Mouse (Mus musculus): Measurements from ENCODE around the gene Bcl7a. TPM values are rescaled to one million over a fixed set of nuclear protein-coding genes. Genes with fewer than 3 reads are reported as not detected.

Gene Bcl7a
- polyA plus RNA-seq, 1 experiment = 11.9 TPM

DNA sequence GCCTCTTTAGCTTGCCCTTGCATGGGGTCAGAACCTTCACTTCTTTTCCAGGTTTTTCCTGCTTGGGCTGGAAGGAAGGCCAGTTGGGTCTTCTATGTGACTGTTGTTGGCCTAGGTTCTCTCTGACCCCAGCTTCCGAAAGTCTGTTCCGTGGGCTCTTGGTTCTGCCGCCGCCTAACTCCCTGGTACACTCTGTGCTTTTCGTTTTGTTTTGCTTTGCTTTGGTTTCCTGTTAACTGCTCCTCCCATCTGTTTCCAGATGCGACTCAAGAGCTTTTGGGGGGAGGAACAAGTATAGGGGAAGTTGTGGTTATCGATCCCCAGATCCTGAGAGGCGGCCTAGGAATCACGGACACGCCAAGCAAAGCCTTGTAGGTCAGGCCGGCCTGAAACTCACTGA lies 54.2 kb downstream of the Bcl7a start:
- TF ChIP-seq POLR2A (IDR thresholded peaks at IDR 0.05; ENCODE audit: borderline replicate concordance, extremely low read depth, low read depth, low read length) = peak; percentile 67; the same call in 1 of the 2 replicates
- no peak for TF ChIP-seq CTCF (IDR thresholded peaks at IDR 0.05; ENCODE audit: insufficient read depth, low read length)
- Histone ChIP-seq H3K4me1 (ENCODE audit: control insufficient read depth, insufficient read depth, low read length) (peaks cover 18% of the 10 kb centered on the region), H3K4me3 (replicated peaks; ENCODE audit: extremely low read depth, low read depth, low read length) (peak overlapping the region; percentile 42)
- 20% methylated on average over 11 of the region's 11 CpGs for WGBS
- no peak for DNase-seq

GRCm38 (mm10) chr5:123398856-123399498 lies 55.3 kb downstream of the Bcl7a start:
- TF ChIP-seq CTCF (IDR thresholded peaks at IDR 0.05; ENCODE audit: insufficient read depth, low read length) (no peak), POLR2A (IDR thresholded peaks at IDR 0.05; ENCODE audit: borderline replicate concordance, extremely low read depth, low read depth, low read length) (no peak)
- peaks cover 17% of the 10 kb centered on the region for H3K4me1 ChIP-seq (ENCODE audit: control insufficient read depth, insufficient read depth, low read length)
- WGBS = 75% methylated on average over 4 of the region's 4 CpGs
- H3K4me3 ChIP-seq (replicated peaks; ENCODE audit: extremely low read depth, low read depth, low read length) = no peak overlapping the region
- DNase-seq = no peak

DNA sequence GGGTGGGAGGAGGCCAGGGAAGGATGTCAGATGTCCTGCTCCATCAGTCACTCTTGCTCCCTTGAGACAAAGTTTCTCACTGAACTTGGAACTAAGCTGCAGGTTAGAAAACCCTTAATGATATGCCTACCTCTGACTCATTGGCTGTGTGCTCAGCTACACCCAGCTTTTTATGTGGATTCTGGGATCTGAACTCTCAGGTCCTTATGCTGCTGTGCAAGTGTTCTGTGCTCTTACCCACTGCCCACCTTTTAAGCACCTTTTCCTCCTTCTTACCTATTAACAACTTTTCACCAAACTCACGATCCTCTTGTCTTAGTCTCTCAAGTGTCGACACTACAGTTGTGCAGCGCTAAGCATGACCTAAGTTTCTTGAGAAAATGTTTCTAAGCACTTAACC lies 60.8 kb downstream of the Bcl7a start:
- TF ChIP-seq CTCF (IDR thresholded peaks at IDR 0.05; ENCODE audit: insufficient read depth, low read length) = no peak
- TF ChIP-seq POLR2A (IDR thresholded peaks at IDR 0.05; ENCODE audit: borderline replicate concordance, extremely low read depth, low read depth, low read length) = no peak
- H3K4me1 ChIP-seq (ENCODE audit: control insufficient read depth, insufficient read depth, low read length) = peaks cover 5% of the 10 kb centered on the region
- no peak overlapping the region for H3K4me3 ChIP-seq (replicated peaks; ENCODE audit: extremely low read depth, low read depth, low read length)
- no peak for DNase-seq
- 78% methylated on average over 3 of the region's 3 CpGs for WGBS

GRCm38 (mm10) chr5:123406952-123407351 lies 63.3 kb downstream of the Bcl7a start:
- 68% methylated on average over 2 of the region's 2 CpGs for WGBS
- no peak for DNase-seq
- TF ChIP-seq CTCF (IDR thresholded peaks at IDR 0.05; ENCODE audit: insufficient read depth, low read length) = no peak
- TF ChIP-seq POLR2A (IDR thresholded peaks at IDR 0.05; ENCODE audit: borderline replicate concordance, extremely low read depth, low read depth, low read length) = no peak
- no peak overlapping the region for H3K4me3 ChIP-seq (replicated peaks; ENCODE audit: extremely low read depth, low read depth, low read length)
- H3K4me1 ChIP-seq (ENCODE audit: control insufficient read depth, insufficient read depth, low read length) = peaks cover 5% of the 10 kb centered on the region

DNA sequence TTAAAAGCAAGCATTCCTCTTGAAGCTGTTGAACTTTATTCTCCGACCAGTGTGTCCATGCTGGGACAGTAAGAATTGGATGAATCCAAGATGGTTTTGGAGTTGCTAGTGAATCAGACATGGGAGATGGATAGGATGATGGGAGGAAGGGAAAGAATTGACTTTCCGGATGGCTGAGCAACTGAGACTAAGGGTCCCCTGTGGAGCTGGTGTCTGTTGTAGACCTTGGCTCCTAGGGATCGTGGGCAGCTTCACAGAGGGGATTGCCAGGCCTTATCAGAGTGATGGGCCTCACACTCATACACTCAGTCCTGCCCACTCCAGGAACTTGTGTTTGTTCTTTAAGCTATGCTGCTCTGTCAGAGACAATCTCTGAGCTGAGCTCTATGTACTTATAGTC lies 64.5 kb downstream of the Bcl7a start:
- 70% methylated on average over 3 of the region's 3 CpGs for whole genome bisulfite sequencing
- Histone ChIP-seq H3K4me1 (ENCODE audit: control insufficient read depth, insufficient read depth, low read length) (peaks cover 5% of the 10 kb centered on the region), H3K4me3 (replicated peaks; ENCODE audit: extremely low read depth, low read depth, low read length) (no peak overlapping the region)
- no peak for DNase-seq
- TF ChIP-seq POLR2A (IDR thresholded peaks at IDR 0.05; ENCODE audit: borderline replicate concordance, extremely low read depth, low read depth, low read length) (no peak), CTCF (IDR thresholded peaks at IDR 0.05; ENCODE audit: insufficient read depth, low read length) (no peak)

GRCm38 (mm10) chr5:123412193-123412592 lies 68.6 kb downstream of the Bcl7a start:
- TF ChIP-seq CTCF (IDR thresholded peaks at IDR 0.05; ENCODE audit: insufficient read depth, low read length) (no peak), POLR2A (IDR thresholded peaks at IDR 0.05; ENCODE audit: borderline replicate concordance, extremely low read depth, low read depth, low read length) (no peak)
- Histone ChIP-seq H3K4me3 (replicated peaks; ENCODE audit: extremely low read depth, low read depth, low read length) (no peak overlapping the region), H3K4me1 (ENCODE audit: control insufficient read depth, insufficient read depth, low read length) (peaks cover 20% of the 10 kb centered on the region)
- WGBS = 61% methylated on average over 4 of the region's 4 CpGs
- DNase-seq = no peak

GRCm38 (mm10) chr5:123413866-123414363 lies 70.3 kb downstream of the Bcl7a start:
- Histone ChIP-seq H3K4me1 (ENCODE audit: control insufficient read depth, insufficient read depth, low read length) (peaks cover 19% of the 10 kb centered on the region), H3K4me3 (replicated peaks; ENCODE audit: extremely low read depth, low read depth, low read length) (no peak overlapping the region)
- TF ChIP-seq POLR2A (IDR thresholded peaks at IDR 0.05; ENCODE audit: borderline replicate concordance, extremely low read depth, low read depth, low read length) (no peak), CTCF (IDR thresholded peaks at IDR 0.05; ENCODE audit: insufficient read depth, low read length) (no peak)
- no peak for DNase-seq
- 68% methylated on average over 2 of the region's 2 CpGs for WGBS

DNA sequence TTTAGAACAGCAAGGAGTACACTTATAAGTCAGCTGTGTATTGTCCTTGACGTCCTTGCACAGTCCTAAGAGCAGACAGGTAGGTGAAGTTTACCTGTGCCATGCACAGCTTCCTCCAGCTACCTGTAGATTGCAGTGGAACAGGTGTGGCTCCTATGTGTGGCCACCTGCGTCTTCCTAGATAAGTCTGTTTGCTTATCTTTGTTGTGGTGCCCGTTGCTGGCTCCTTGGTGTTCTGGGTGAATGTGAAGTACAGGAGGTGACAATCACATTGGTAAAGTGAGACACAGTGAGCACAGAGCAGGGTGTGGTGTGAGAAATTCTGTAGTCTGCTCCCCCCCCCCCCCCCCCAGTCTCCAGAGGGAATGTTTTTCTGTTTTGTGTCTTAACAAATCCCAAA lies 72.5 kb downstream of the Bcl7a start:
- TF ChIP-seq CTCF (IDR thresholded peaks at IDR 0.05; ENCODE audit: insufficient read depth, low read length) (no peak), POLR2A (IDR thresholded peaks at IDR 0.05; ENCODE audit: borderline replicate concordance, extremely low read depth, low read depth, low read length) (no peak)
- Histone ChIP-seq H3K4me3 (replicated peaks; ENCODE audit: extremely low read depth, low read depth, low read length) (no peak overlapping the region), H3K4me1 (ENCODE audit: control insufficient read depth, insufficient read depth, low read length) (peaks cover 19% of the 10 kb centered on the region)
- 52% methylated on average over 3 of the region's 3 CpGs for WGBS
- no peak for DNase-seq

GRCm38 (mm10) chr5:123416566-123417518 lies 73.2 kb downstream of the Bcl7a start:
- TF ChIP-seq POLR2A (IDR thresholded peaks at IDR 0.05; ENCODE audit: borderline replicate concordance, extremely low read depth, low read depth, low read length) (no peak), CTCF (IDR thresholded peaks at IDR 0.05; ENCODE audit: insufficient read depth, low read length) (no peak)
- DNase-seq = no peak
- 57% methylated on average over 8 of the region's 8 CpGs for WGBS
- Histone ChIP-seq H3K4me3 (replicated peaks; ENCODE audit: extremely low read depth, low read depth, low read length) (no peak overlapping the region), H3K4me1 (ENCODE audit: control insufficient read depth, insufficient read depth, low read length) (peaks cover 19% of the 10 kb centered on the region)

All from lung, adult 2 months (tissue).